Mouse (Mus musculus) cerebellum, postnatal 14 days (tissue): Measurements from ENCODE around the gene Atp6v1g1.

Experiments
- DNase-seq, 2 experiments: peaks; one replicate each; pipeline ENCODE4 v3.0.0; 2021; ENCODE audit warnings: mixed read lengths in 2 of 2

The Atp6v1g1 gene

DNA sequence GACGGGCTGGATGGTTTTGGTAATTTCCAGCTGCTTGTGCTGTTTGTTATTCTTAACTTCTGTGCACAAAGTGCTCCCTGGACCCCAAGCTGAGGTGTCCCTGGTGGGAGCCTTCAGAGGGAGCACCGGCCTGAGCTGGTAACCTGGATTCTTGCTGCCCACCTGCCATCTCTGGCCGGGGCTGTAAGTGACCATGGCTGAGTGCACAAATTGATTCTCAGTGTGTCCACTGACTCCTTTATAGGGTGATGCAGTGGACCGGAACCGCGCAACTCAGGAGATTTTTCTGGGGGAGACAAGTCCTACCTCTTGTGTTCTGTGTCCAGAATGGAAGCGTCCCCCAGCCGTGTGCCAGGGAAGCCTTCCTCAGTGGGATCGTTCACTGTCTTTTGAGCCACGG, 40.6 kb downstream of the Atp6v1g1 start:
- no peak for DNase-seq

- no peak for DNase-seq
These were observed 41.7 kb downstream of the Atp6v1g1 start for GRCm38 (mm10) chr4:63586240-63586639.

DNA sequence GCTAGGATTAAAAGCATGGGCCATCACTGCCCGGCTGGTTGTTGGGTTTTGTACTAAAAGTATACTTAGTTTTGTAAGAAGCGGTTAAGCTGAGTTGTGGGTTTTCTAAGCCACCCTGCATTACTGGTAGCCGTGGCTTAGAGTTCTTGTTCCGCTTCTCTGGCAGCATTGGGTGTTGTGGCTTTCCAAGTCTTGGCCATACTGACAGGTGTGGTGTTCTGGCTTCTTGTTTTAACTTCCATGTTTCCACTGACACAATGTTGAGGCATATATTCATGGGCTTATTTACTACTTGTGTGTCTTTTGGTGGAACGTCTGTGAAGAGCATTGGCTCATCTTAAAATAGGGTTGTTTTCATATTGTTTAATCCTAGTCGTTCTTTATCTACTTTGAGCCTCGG, 45.4 kb downstream of the Atp6v1g1 start:
- no peak for DNase-seq

DNA sequence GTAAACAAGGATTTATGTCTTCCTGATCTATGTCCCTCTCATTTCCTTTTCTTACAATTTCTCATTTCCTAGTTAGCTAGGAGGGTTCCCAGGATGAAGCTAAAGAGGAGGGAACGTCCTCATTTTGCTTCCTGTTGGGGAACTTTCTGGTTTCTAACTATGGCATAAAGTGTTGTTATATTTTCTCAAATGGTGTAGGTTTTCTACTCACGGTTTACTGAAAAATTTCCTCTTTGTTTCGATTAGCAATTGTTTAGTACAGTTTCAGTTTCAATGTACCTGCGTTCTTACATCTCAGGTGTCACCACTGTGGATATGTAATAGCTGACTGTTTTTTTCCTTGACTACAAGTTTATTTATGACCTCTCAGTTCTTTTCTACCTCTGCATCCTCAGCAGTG, 46.0 kb downstream of the Atp6v1g1 start:
- DNase-seq, result no peak

- no peak for DNase-seq
These were observed 50.0 kb downstream of the Atp6v1g1 start for GRCm38 (mm10) chr4:63594459-63595110.

DNA sequence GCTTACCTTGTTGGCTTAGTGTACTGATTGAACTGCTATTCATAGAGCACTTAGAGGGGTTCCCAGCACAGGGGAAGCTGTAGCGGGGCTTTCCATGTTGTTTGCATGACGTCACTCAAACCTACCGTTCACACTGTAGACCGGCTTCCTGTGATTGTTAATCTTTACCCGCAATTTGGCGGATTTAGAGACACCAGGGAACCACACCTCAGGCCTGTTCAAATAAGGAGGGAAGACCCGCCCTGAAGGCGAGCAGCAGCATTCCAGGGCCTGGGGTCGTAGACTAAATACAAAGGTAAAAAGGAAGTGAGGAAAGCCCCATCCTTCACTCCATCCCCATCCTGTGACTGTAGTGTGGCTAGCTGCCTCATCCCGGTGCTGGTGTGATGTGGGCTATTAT, 50.7 kb downstream of the Atp6v1g1 start:
- DNase-seq, result no peak

DNA sequence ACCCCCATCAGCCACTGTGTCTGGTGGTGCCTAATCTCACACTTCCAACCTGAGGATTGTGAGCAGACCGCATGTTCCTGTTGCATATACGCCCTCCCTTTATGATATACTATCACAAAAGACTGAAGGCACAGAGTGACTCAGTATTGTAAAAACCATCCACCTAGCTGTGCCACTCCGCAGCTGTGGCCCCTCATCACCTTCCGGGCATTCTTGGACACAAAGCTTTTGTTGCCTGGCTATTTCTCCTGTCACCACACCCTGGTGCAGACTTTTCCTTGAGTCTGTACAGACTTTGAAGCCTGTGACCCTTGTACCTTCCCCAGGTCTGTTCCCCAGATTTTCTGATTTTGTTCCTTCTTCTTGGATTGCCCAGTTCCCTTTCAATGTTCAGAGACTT, 51.4 kb downstream of the Atp6v1g1 start:
- DNase-seq, result no peak
